Mouse (Mus musculus) adrenal gland, postnatal 0 days (tissue): ENCODE data around the gene Fam129a. TPM values are rescaled to one million over a fixed set of nuclear protein-coding genes. Genes with fewer than 3 reads are reported as not detected.

Source experiments
- polyA plus RNA-seq: library from polyadenylated mRNA; unstranded; fragments of >200 nt; fragmentation: Nextera tagmentation; extraction: Ambion mirVana; gene quantifications from 2 replicates; pipeline ENCODE4 v1.2.1, GENCODE M21; 2015

The Fam129a gene
- 20.7 and 47.9 TPM in 2 replicates for polyA plus RNA-seq

GRCm38 (mm10) chr1:151570981-151571837 is at the start of gene Fam129a:
Gene Fam129a (plus strand): TSS chr1:151571186.

GRCm38 (mm10) chr1:151754881-151755659 is 184.1 kb downstream of the Fam129a start, which contains the start of gene Edem3:
Gene Edem3 (plus strand): TSS chr1:151755371.

Other genes with a start within 250 kb of the Fam129a start
- gene Ivns1abp, start 226.7 kb upstream of the Fam129a start, polyA plus RNA-seq, result 57.6 and 91.5 TPM in 2 replicates
- 24.9 and 41.9 TPM in 2 replicates for gene Swt1, start 142.7 kb upstream of the Fam129a start, polyA plus RNA-seq
- 16.0 and 25.7 TPM in 2 replicates for gene Trmt1l, start 142.6 kb upstream of the Fam129a start, polyA plus RNA-seq
- gene Rnf2, start 70.2 kb upstream of the Fam129a start, polyA plus RNA-seq, result 55.9 and 84.1 TPM in 2 replicates
- gene Edem3, start 184.2 kb downstream of the Fam129a start, polyA plus RNA-seq, result 15.4 and 32.5 TPM in 2 replicates